Mouse (Mus musculus): ENCODE results near the gene D10Wsu102e.

D10Wsu102e gene

DNA sequence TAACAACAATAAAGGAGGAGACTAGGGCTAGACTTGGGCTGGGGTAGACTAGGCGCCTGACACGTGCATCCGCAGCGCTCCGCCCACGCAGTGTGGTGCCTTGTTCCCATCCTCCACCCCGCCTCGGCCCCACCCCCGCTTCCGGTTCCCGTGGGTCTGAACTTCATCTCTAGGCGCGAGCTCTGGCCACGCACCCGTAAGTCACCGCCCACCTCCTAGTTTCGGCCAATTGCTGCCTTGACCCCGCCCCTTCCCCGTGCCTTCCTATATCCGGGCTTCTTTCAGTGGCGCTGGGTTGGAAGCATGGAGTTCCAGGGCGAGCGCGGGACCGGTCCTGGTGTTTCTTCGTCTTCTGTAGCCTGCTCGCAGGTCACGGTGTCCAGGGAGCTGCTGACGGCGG, at the start of gene D10Wsu102e:
Gene D10Wsu102e (plus strand): TSS at position 266 of the 400 bp plus-strand sequence.
- DNase-seq (ENCODE audit: low spot score in 2 of 2) = peak; percentile 97 to 98

DNA sequence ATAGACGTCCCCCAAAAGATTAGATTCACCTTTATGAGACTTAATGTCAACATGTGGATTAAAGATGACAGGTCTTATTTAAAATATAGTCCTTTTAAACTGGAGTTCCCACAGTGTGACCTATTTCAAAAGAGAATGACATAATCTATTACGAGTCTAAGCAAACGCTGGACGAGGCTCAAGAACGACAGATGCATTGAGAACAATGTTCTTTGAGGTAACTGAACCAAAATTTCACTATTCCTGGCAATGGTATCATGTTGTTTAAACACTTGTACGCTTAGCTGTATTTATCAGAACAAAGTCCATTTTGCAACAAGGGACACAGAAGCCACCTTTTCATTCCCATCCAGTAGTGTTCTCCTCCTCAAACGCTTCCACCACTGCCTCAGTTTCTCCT, 49.7 kb upstream of the D10Wsu102e start:
- DNase-seq (ENCODE audit: low spot score in 2 of 2) = no peak

DNA sequence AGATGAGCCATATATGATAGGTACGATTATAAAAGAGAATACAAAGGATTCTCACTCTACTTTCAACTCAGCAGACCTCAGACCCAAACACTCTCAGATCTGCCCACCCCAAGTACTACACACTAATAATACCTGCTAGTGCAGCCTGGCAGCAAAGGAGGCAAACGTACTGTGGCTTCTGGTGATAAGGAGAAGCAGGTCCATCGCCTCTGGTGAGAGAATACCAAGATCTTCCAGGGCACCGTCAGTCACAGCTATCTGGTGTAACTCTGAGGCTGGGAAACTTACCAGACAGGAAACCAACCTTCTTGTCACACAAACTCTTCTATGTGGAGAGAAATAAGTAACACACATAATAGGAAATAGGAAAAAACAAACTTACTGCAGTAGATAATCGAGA, 47.0 kb upstream of the D10Wsu102e start:
- DNase-seq (ENCODE audit: low spot score in 2 of 2) = no peak

DNA sequence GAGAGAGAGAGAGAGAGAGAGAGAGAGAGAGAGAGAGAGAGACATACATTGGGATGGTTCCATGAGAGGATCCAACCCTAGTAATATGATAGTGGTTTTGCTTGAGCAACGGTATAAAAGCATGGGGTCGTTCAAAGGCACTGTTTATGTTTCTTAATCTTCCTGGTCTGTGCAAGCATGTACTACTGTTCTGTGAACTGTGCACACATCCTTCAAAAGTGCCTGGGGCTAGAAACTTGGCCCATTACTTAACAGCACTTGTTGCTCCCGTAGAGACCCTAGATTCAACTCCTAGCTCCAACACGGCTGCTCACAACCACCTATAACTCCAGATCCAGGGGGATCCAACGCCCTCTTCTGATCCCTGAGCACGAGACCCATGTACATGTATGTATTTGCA, 39.6 kb upstream of the D10Wsu102e start:
- DNase-seq (ENCODE audit: low spot score in 2 of 2) = no peak

DNA sequence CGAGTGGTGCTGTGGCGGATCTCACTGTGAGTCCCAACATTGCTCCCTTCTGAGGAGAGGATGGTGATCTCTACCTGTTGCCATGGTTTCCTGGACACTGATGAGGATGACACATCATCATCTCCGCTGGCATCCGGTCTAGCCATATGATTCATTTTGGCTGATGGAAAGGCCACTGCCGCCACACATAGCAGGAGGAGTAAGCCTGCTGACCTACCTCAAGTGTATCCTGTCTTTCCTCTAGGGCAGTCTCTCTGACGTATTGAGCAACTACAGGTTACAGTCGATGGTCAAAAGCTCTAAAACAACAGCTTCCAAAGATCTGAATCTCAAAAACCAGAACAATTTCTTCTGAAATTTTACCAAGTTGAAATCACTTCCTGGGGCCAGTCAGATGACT, 39.2 kb upstream of the D10Wsu102e start:
- DNase-seq (ENCODE audit: low spot score in 2 of 2) = no peak

DNA sequence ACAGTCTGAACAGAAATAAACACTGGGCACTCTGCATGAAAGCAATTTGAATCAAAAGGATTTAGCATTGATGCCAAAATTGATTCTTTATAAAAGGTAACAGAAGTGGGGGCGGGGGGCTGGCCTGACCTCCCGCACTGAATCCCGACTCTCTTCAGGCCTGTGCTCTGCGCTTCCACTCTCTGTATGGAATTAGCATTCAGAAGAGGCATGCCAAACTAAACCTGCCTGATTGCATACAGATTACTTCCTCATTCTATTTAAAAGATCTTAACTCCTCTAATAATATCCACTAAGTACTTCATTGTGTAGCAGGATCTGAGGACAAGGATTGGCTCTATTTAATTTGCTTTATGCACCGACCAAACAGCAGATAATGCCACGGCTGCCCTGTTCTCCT, 38.5 kb upstream of the D10Wsu102e start:
- DNase-seq (ENCODE audit: low spot score in 2 of 2) = no peak

DNA sequence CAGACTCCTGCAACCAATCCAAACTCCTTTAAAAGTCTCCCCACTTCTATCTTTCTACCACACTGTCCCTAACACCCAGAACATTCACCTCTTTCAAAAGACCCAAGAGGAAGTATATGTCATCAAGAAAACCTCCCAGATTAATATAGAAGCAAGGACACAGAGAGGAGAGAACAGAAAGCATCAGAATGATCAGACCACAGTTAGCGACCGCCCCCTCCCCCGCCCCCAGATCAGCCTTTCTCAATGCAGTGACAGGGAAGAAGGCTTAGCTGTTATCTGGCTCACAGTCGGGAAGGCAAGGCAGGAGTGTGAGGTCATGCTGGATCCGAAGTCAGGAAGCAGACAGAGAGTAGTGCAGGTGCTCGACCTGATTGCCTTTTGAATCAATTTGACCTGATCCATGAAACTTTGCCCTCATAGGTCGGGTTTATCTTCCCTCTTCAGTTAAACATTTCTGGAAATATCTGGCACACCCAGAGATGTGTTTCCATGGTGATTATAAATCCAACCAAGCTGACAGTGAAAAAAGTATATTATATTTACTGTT, 37.4 kb upstream of the D10Wsu102e start:
- no peak for DNase-seq (ENCODE audit: low spot score in 2 of 2)

DNA sequence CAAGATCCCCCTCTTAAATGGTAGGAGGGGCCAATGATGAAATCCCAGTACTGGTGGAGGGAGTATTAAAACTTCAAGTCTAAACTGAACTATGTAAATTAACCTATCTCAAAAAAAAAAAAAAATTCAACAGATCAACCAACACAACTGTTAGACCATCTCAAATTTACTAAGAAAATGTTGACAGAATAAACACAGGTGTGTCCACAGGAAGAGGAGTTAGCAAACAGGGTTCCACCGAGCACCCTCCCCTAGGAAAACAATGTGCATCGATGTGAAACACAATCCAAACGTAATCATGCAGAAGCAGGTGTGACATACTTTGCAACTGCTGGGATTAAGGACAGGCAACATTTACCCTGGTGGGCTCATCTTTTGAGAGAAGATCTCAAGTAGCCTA, 35.1 kb upstream of the D10Wsu102e start:
- no peak for DNase-seq (ENCODE audit: low spot score in 2 of 2)

DNA sequence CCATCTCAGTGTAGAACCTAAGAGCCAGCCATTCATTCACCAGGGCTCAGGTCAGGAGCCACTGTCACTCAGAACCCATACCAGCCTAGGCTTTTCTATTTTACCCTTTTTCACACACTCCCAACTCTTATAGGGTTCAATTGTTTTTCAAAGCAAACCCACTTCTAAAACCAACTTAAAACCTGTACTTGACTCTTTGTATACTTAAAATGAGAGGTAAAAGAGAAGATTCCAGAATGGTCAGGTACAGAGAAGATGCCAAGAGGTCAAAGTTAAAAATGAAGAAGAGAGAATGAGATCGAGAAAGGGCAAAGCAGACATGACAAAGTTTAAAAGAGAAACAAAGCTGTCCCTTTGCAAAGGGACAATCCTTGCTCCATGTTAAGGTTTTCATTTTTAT, 34.1 kb upstream of the D10Wsu102e start:
- DNase-seq (ENCODE audit: low spot score in 2 of 2) = no peak

DNA sequence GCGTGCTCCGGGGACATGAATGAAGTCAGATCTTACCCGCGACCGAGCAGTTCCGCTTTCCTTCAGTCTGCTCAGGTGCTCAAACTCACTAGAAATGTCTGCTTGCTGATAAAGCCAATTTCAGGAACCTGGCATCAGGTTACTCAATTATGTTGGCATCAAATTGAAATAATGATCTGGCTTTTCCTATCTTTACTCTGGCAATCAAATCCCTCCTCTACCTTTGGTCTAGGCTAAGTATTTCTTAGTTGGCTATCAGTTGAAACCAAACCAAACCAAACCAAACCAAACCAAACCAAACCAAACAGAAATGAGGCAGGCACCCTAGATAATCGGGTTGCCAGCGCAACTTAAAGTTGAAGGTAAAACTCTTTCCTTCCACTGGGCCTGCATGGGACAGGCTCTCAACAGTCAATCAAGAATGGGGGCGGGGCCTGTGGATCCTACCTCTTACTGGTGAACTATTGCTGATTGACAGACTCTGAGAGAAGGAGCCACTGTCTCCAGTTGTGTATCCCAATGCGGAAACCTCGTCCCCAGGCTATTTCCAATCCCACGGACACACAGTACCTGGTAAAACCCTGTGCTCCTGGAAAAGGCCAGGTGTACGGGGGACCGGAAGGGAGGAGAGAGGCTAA, 33.3 kb upstream of the D10Wsu102e start:
- DNase-seq (ENCODE audit: low spot score in 2 of 2) = no peak

DNA sequence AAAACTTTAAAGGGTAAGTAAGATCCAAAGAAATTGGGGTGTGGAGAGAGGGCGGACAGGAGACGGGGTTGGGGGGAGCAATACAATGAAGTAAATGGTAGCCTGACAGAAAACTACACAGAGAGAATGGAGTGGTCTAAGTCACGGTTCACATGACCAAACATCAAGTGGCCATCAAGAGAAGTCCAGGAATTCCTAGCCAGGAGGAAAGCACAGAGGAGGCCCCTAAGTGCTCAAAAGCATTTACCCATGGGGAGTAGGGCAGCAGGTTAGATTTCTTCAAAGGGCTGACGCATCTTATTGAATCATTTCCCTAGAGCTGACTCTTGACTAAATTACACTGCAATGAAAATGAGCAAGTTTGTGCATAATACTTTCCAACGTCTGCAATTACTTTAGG, 31.2 kb upstream of the D10Wsu102e start:
- no peak for DNase-seq (ENCODE audit: low spot score in 2 of 2)

DNA sequence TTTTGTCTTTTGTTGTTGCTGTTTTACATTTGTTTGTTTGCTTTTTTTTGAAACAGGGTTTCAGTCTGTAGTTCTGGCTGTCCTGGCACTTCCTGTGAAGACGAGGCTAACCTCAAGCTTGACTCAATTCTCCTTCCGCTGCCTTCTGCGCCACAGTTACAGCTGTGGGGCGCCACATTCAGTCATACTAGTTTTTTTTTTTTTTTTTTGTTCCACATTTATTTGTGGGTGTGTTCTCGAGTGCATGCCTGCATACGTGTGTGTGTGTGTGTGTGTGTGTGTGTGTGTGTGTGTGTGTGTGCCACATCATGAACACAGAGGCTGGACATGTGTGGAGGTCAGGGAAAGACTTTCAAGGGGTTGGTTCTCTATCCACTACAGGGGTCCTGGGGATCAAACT, 29.7 kb upstream of the D10Wsu102e start:
- DNase-seq (ENCODE audit: low spot score in 2 of 2) = no peak

DNA sequence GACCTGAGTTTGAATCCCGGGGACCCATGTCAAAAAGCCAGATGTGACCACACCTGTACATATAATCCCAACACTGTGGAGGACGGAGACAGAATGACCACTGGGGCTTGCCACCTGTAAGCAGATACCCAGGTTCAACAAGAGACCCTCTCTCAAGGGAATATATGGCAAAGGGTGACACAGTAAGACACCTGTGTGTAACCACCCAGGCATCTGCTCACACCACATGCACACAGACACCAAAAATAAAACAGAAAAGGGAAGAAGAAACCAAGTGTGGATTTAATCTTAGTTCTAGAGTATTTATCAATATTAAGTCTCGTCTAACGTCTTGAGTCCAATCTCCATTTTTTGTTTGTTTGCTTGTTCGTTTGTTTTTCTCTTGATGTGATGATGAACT, 28.2 kb upstream of the D10Wsu102e start:
- DNase-seq (ENCODE audit: low spot score in 2 of 2) = no peak

DNA sequence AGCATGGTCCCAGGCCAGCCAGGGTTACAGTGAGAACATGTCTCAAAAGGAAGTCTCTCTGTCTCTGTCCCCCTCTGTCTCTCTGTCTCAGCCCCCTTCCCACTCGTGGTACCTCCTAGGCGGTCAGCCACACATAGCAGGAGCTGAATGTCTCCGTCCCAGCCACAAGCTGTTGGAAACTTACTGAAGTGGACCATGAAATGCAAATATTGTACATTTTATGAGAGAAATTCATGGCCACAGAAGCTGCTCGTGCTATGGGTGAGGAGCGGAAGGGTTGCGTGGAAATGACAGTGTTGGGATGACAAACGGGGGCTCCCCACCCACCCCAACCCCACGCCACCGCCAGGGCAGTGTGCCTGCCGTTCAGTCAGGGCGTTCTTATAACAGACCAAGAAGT, 27.4 kb upstream of the D10Wsu102e start:
- DNase-seq (ENCODE audit: low spot score in 2 of 2) = no peak

DNA sequence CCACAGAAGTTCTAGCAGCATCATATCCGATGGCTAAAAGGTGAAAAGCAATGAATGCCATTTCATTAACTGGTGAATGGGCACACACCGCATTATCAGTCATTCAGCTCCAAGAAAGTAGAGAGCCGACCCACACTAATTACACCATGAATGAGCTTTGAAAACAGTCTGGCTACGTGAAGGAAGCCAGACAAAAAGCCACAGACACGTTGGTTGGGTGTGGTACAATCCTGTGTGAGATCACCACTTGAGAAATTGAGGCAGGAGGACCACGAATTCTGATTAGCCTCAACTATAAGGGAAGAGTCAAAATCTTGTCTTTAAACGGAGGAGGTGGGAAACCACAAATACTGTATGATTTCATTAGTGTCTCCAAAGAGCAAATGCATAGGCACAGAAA, 23.7 kb upstream of the D10Wsu102e start:
- no peak for DNase-seq (ENCODE audit: low spot score in 2 of 2)

DNA sequence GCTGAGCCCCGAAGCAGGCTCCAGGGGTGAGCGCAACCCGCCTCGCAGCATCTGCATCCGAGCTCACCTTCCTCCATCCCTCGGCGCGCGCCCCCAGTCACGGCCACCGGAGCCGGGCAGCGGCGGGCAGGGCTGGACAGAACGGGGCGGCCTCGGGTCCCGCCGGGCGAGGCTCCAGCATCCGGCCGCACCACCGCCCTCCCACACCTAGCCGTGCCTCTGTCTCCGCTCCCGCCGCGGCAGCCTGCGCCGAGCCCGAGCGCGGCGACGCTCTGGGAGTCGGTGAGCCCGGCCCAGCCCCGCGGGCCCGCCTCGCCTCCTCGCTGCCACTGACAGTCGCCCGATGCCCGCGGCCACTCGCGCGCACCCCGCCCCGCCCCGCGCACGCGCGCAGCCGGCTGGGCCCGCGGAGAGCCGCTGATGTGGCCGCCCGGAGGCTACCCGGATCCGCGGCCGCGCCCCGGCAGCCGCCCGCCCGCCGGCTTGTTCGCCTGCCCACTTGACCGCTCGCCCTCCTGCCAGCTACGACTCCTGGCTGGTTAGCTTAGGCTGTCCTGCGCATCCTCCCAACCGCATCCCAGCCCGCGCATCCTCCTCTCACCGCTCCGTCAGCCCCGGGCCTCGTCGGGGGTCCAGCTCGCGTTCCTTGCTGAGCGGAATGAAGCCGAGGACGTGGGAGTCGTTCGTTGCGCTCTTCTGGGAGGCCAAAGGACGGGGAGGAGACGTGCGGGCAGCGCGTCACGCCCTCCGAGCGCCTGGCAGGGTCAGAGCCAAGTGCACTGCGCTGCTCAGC, 22.7 kb upstream of the D10Wsu102e start, which contains the start of gene Slc41a2:
Gene Slc41a2 (minus strand): TSS at position 724 of the 793 bp plus-strand sequence.
- DNase-seq (ENCODE audit: low spot score in 2 of 2) = peak; percentile 67 to 70

DNA sequence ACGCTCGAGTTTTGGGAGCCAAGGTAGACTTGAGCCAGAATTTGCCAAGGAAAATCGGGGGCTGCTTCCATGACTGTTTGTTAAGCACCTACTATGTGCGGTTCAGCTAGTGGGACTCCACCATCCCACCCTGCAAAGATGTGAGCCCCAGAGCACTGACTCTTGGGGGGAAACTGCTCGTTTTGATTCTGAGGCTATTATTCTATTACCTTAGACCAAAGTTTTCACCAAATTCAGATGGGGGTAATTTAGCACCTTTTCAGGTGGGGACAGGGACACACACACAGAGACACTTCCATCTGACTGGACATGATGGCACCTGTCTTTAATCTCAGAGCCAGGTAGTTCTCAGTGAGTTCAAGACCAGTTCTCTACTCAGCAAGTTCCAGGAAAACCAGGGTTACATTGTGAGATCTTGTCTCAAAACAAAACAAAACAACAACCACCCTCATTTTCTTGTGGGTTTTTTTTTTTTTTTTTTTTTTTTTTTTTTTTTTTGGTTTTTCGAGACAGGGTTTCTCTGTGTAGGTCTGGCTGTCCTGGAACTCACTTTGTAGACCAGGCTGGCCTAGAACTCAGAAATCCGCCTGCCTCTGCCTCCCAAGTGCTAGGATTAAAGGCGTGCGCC, 21.9 kb upstream of the D10Wsu102e start:
- no peak for DNase-seq (ENCODE audit: low spot score in 2 of 2)

DNA sequence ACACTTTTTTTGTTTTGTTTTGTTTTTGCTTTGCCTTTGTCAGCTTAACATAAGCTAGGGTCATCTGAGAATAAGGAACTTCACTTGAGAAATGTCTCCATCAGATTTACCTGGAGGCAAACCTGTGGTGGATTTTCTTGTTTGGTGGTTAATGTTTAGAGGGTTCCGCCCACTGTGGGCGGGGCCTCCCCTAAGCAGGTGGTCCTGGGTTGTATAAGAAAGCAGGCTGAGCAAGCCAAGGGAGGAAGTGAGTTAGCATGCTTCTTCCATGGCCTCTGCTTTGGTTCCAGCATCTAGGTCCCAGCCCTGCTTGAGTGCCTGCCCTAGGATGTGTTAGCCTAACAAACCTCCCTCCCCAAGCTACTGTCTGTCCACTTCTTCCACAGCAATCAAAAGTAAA, 18.8 kb upstream of the D10Wsu102e start:
- no peak for DNase-seq (ENCODE audit: low spot score in 2 of 2)

DNA sequence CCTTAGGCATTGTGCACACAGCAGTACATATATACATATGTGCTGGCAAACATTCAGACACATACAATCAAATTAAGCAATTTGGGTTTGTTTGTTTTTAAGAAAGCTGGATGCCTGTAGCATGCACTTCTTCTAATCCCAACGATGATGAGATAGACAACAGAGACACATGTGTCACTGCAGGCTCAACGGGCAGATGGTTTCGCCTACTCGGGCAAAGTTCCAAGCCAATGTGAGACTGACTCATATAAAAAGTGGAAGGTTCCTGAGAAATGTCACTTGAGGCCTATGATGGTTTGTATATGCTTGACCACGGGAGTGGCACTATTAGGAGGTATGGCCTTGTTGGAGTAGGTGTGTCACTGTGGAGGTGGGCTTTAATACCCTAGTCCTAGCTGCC, 16.9 kb upstream of the D10Wsu102e start:
- peak; percentile 44 to 58 for DNase-seq (ENCODE audit: low spot score in 2 of 2)

DNA sequence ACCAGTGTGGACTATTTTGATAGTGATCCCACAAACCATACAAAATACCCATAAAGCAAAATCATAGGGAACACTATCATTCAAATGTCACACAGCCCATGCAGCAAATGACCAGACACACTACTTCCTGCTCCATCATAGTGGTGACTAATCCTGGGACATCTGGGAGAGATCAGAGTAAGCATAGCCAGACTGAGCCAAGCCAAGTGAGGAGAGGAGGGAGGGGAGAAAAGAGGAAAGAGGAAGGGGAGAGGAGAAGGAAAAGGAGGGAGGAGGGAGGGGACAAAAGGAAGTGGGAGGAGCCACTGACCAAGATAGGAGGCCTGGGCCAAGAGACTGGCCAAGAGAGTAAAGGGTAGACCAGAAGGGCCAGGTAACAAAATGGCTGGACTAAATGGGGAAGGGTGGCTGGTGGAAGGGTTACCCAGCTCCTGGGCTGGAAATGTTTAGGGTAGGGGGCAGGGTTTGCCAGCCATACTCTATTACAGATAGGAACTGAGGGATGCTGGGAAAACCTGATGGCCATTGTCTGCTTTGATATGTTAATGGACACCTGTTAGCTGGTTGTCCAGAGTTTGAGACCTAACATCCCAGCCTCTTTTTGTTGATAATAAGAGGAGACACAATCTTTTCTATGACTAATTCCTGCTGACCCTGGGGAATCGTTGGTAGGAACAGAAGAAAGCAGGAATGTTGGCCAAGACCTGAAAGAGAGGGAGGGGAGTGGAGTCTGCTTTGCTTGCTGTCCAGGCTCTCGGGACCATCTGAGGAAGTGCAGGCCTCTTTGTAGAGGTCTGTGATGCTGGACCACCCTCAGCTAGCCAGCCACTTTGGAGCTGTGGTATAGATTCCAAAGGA, 16.0 kb upstream of the D10Wsu102e start:
- DNase-seq (ENCODE audit: low spot score in 2 of 2) = no peak

DNA sequence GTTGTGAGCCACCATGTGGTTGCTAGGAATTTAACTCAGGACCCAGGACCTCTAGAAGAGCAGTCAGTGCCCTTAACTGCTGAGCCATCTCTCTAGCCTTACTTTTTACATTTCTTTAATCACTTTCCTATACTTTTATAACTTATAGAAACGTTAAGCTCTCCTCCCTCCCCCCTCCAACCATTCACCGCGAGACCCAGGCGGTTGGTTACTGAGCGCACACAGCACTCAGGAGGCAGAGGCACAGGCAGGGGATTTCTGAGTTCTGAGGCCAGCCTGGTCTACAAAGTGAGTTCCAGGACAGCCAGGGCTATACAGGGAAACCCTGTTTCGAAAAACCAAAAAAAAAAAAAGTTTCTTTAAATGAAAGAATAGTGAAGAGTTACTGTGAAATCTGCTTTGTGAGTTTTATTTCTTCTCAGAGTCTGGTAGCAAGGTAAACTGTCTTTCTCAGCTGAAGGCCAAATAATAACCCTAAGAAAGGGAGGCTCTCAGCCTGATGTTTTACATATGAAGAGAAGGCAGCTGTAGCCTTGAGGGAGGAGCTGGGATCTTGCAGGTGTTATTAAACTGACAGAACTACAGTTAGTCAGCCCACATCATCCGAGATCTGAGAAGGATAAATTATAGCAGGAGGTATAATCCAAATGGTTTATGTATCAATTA, 14.2 kb upstream of the D10Wsu102e start:
- DNase-seq (ENCODE audit: low spot score in 2 of 2) = no peak
